Mouse (Mus musculus) liver, embryonic 14.5 days (tissue): ENCODE data around the gene Sec14l3. TPM values are rescaled to one million over a fixed set of nuclear protein-coding genes. Genes with fewer than 3 reads are reported as not detected.

Experiments used
- ATAC-seq: fragments of 200-750 bp; cut with Nextera tagmentation; 2 replicates; pipeline ENCODE4 v1.8.0; 2017; ENCODE audit warnings: moderate number of reproducible peaks, mild to moderate bottlenecking, moderate library complexity; ENCODE audit not compliant: insufficient read depth
- DNase-seq, 3 experiments: peaks; one replicate each; pipeline ENCODE4 v3.0.0-alpha.2; 2012 to 2013; ENCODE audit warnings: low read depth in 3 of 3, low spot score in 3 of 3
- H3K27ac ChIP-seq: fragments of 300-500 bp; sonication (generic); 2 replicates; pipeline ENCODE4 v1.5.1; 2014; ENCODE audit warnings: moderate library complexity, mild to moderate bottlenecking, control low read depth, inconsistent platforms
- H3K27me3 ChIP-seq: fragments of 300-500 bp; sonication (generic); 2 replicates; pipeline ENCODE4 v1.6.1; 2014; ENCODE audit warnings: mild to moderate bottlenecking, low read length, moderate library complexity; ENCODE audit not compliant: control insufficient read depth, insufficient read depth
- H3K36me3 ChIP-seq: fragments of 300-500 bp; sonication (generic); replicated peaks from 2 replicates; pipeline ENCODE4 v1.6.1; 2014; ENCODE audit warnings: low read depth; ENCODE audit not compliant: control insufficient read depth, insufficient read depth
- H3K4me1 ChIP-seq, 2 experiments: fragments of 200-500 bp in 1 of 2; fragments of 300-500 bp in 1 of 2; sonication (generic) in 1 of 2; replicated peaks; 2 replicates each; pipeline ENCODE4 v1.6.1; 2012 to 2014; ENCODE audit warnings: antibody characterized with exemption in 1 of 2, inconsistent platforms in 1 of 2, low read length in 1 of 2; ENCODE audit not compliant: control insufficient read depth in 2 of 2, insufficient read depth in 2 of 2
- H3K4me2 ChIP-seq: fragments of 300-500 bp; sonication (generic); 2 replicates; pipeline ENCODE4 v1.6.1; 2014; ENCODE audit warnings: low read depth, mild to moderate bottlenecking, control low read depth, moderate library complexity
- H3K4me3 ChIP-seq, 2 experiments: fragments of 200-500 bp in 1 of 2; fragments of 300-500 bp in 1 of 2; sonication (generic) in 1 of 2; 2 replicates each; pipeline ENCODE4 v1.5.1; 2012 to 2014; ENCODE audit warnings: low read depth in 2 of 2, low read length in 2 of 2, mild to moderate bottlenecking in 2 of 2, control low read depth in 1 of 2, inconsistent platforms in 1 of 2, moderate library complexity in 1 of 2; ENCODE audit not compliant: insufficient read depth in 1 of 2
- H3K9ac ChIP-seq: fragments of 300-500 bp; sonication (generic); replicated peaks from 2 replicates; pipeline ENCODE4 v1.6.1; 2014; ENCODE audit warnings: mild to moderate bottlenecking, control low read depth, moderate library complexity
- H3K9me3 ChIP-seq: fragments of 300-500 bp; sonication (generic); 2 replicates; pipeline ENCODE4 v1.6.1; 2016; ENCODE audit warnings: low read length, mixed read lengths; ENCODE audit not compliant: control insufficient read depth
- CTCF ChIP-seq: IDR thresholded peaks from 2 replicates; pipeline ENCODE4 v1.5.1; 2016; ENCODE audit warnings: antibody characterized with exemption, low read depth, control low read depth
- EP300 ChIP-seq: IDR thresholded peaks from 2 replicates; pipeline ENCODE4 v1.6.1; 2016; ENCODE audit warnings: antibody characterized with exemption, low read depth
- WGBS: fragments of 180-500 bp; shearing (Covaris S2); extraction: QIAGEN DNeasy Blood & Tissue Kit; methylation state at CpG from one replicate; pipeline ENCODE4 v1.1.7; 2014; ENCODE audit not compliant: insufficient replicate concordance; 5-methylcytosine and 5-hydroxymethylcytosine counted together
- polyA plus RNA-seq, 2 experiments: library from polyadenylated mRNA; depleted of rRNA in 1 of 2; stranded (reverse) in 1 of 2; unstranded in 1 of 2; fragments of >200 nt; fragmentation: Nextera tagmentation in 1 of 2; extraction: Ambion mirVana in 1 of 2; gene quantifications; 2 replicates each; pipeline versions ENCODE4 v1.2.1 to v1.2.3; 2012 to 2014

The Sec14l3 gene
- polyA plus RNA-seq, 2 experiments = not detected

DNA sequence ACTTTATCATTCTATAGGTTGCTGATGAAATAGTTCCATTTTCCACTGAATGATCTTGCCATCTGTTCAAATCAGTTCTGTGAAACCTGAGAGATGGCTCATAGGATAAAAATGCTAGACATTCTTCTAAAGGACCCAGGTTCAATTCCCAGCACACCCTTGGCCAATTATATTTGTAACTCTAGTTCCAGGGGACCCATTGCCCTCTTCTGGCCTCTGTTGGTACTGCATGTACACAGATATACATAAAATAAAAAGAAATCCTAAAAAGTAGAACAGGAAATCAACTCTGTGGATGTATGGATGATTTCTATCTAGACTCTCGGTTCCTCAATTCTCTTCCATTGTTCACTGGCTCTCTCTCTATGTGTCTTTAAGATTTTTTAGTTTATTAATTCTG is 62.4 kb downstream of the Sec14l3 start:
- Histone ChIP-seq H3K4me3 (no peak overlapping the region), H3K4me2 (no peak overlapping the region), H3K4me1 (peaks cover 7 to 25% of the 10 kb centered on the region in 2 experiments), H3K9me3 (no peaks in the 10 kb centered on the region; the same call in 1 of the 2 replicates), H3K9ac (no peak overlapping the region), H3K27ac (no peak overlapping the region), H3K36me3 (no peaks in the 10 kb centered on the region), H3K27me3 (no peaks in the 10 kb centered on the region)
- ATAC-seq = no peak
- WGBS = 69% methylated on average over 1 of the region's 1 CpGs
- no peak for DNase-seq
- TF ChIP-seq EP300 = no peak
- peak; percentile 45 for TF ChIP-seq CTCF

Other genes with a start within 250 kb of the Sec14l3 start
- gene Osbp2, start 200.9 kb upstream of the Sec14l3 start, polyA plus RNA-seq (2012; rRNA removed) = 0.03 and 0.40 TPM in 2 replicates
- gene Osbp2, start 200.9 kb upstream of the Sec14l3 start, polyA plus RNA-seq (2014; fragmentation: Nextera tagmentation; extraction: Ambion mirVana) = 0.05 and 0.18 TPM in 2 replicates
- 0.02 and 0.06 TPM in 2 replicates for gene 4921536K21Rik, start 169.7 kb upstream of the Sec14l3 start, polyA plus RNA-seq (2012; rRNA removed)
- not detected in 2 replicates for gene 4921536K21Rik, start 169.7 kb upstream of the Sec14l3 start, polyA plus RNA-seq (2014; fragmentation: Nextera tagmentation; extraction: Ambion mirVana)
- 0.15 and 0.16 TPM in 2 replicates for gene Dusp18, start 169.6 kb upstream of the Sec14l3 start, polyA plus RNA-seq (2012; rRNA removed)
- 0.20 and 0.27 TPM in 2 replicates for gene Dusp18, start 169.6 kb upstream of the Sec14l3 start, polyA plus RNA-seq (2014; fragmentation: Nextera tagmentation; extraction: Ambion mirVana)
- gene Slc35e4, start 150.2 kb upstream of the Sec14l3 start, polyA plus RNA-seq (2012; rRNA removed) = 0.22 and 0.31 TPM in 2 replicates
- gene Slc35e4, start 150.2 kb upstream of the Sec14l3 start, polyA plus RNA-seq (2014; fragmentation: Nextera tagmentation; extraction: Ambion mirVana) = 0.33 and 0.37 TPM in 2 replicates
- gene Tcn2, start 132.7 kb upstream of the Sec14l3 start, polyA plus RNA-seq (2012; rRNA removed) = 14.6 and 16.7 TPM in 2 replicates
- gene Tcn2, start 132.7 kb upstream of the Sec14l3 start, polyA plus RNA-seq (2014; fragmentation: Nextera tagmentation; extraction: Ambion mirVana) = 16.3 and 17.5 TPM in 2 replicates
- gene Pes1, start 100.9 kb upstream of the Sec14l3 start, polyA plus RNA-seq (2012; rRNA removed) = 29.4 and 35.4 TPM in 2 replicates
- gene Pes1, start 100.9 kb upstream of the Sec14l3 start, polyA plus RNA-seq (2014; fragmentation: Nextera tagmentation; extraction: Ambion mirVana) = 33.1 and 34.2 TPM in 2 replicates
- gene 4930556J24Rik, start 88.1 kb upstream of the Sec14l3 start, polyA plus RNA-seq (2012; rRNA removed) = not detected in 2 replicates
- gene 4930556J24Rik, start 88.1 kb upstream of the Sec14l3 start, polyA plus RNA-seq (2014; fragmentation: Nextera tagmentation; extraction: Ambion mirVana) = not detected in 2 replicates
- gene Gal3st1, start 81.2 kb upstream of the Sec14l3 start, polyA plus RNA-seq (2012; rRNA removed) = 0.87 and 1.5 TPM in 2 replicates
- gene Gal3st1, start 81.2 kb upstream of the Sec14l3 start, polyA plus RNA-seq (2014; fragmentation: Nextera tagmentation; extraction: Ambion mirVana) = 0.65 and 1.00 TPM in 2 replicates
- 0.93 and 1.1 TPM in 2 replicates for gene Sec14l4, start 33.4 kb upstream of the Sec14l3 start, polyA plus RNA-seq (2012; rRNA removed)
- 1.6 and 2.1 TPM in 2 replicates for gene Sec14l4, start 33.4 kb upstream of the Sec14l3 start, polyA plus RNA-seq (2014; fragmentation: Nextera tagmentation; extraction: Ambion mirVana)
- 13.3 and 16.7 TPM in 2 replicates for gene Mtfp1, start 30.6 kb downstream of the Sec14l3 start, polyA plus RNA-seq (2012; rRNA removed)
- 20.6 and 22.5 TPM in 2 replicates for gene Mtfp1, start 30.6 kb downstream of the Sec14l3 start, polyA plus RNA-seq (2014; fragmentation: Nextera tagmentation; extraction: Ambion mirVana)
- gene Sec14l2, start 58.6 kb downstream of the Sec14l3 start, polyA plus RNA-seq (2012; rRNA removed) = 6.9 and 9.5 TPM in 2 replicates
- 4.5 and 6.0 TPM in 2 replicates for gene Sec14l2, start 58.6 kb downstream of the Sec14l3 start, polyA plus RNA-seq (2014; fragmentation: Nextera tagmentation; extraction: Ambion mirVana)
- gene Rnf215, start 70.4 kb downstream of the Sec14l3 start, polyA plus RNA-seq (2012; rRNA removed) = 4.8 and 5.1 TPM in 2 replicates
- 4.3 and 6.2 TPM in 2 replicates for gene Rnf215, start 70.4 kb downstream of the Sec14l3 start, polyA plus RNA-seq (2014; fragmentation: Nextera tagmentation; extraction: Ambion mirVana)
- 0.88 and 0.97 TPM in 2 replicates for gene Ccdc157, start 95.5 kb downstream of the Sec14l3 start, polyA plus RNA-seq (2012; rRNA removed)
- 0.32 and 0.47 TPM in 2 replicates for gene Ccdc157, start 95.5 kb downstream of the Sec14l3 start, polyA plus RNA-seq (2014; fragmentation: Nextera tagmentation; extraction: Ambion mirVana)
- gene Sf3a1, start 95.5 kb downstream of the Sec14l3 start, polyA plus RNA-seq (2012; rRNA removed) = 16.4 and 18.6 TPM in 2 replicates
- 23.5 and 24.2 TPM in 2 replicates for gene Sf3a1, start 95.5 kb downstream of the Sec14l3 start, polyA plus RNA-seq (2014; fragmentation: Nextera tagmentation; extraction: Ambion mirVana)
- 5.3 and 6.2 TPM in 2 replicates for gene Tbc1d10a, start 121.9 kb downstream of the Sec14l3 start, polyA plus RNA-seq (2012; rRNA removed)
- gene Tbc1d10a, start 121.9 kb downstream of the Sec14l3 start, polyA plus RNA-seq (2014; fragmentation: Nextera tagmentation; extraction: Ambion mirVana) = 2.6 and 3.4 TPM in 2 replicates
- gene Castor1, start 153.4 kb downstream of the Sec14l3 start, polyA plus RNA-seq (2012; rRNA removed) = 1.0 and 1.1 TPM in 2 replicates
- gene Castor1, start 153.4 kb downstream of the Sec14l3 start, polyA plus RNA-seq (2014; fragmentation: Nextera tagmentation; extraction: Ambion mirVana) = 1.4 and 1.5 TPM in 2 replicates
- gene Osm, start 171.6 kb downstream of the Sec14l3 start, polyA plus RNA-seq (2012; rRNA removed) = 0.85 and 0.88 TPM in 2 replicates
- gene Osm, start 171.6 kb downstream of the Sec14l3 start, polyA plus RNA-seq (2014; fragmentation: Nextera tagmentation; extraction: Ambion mirVana) = 0.34 and 0.41 TPM in 2 replicates
- gene Lif, start 192.7 kb downstream of the Sec14l3 start, polyA plus RNA-seq (2012; rRNA removed) = 0.02 TPM in 1 of 2 replicates, not detected in the other
- gene Lif, start 192.7 kb downstream of the Sec14l3 start, polyA plus RNA-seq (2014; fragmentation: Nextera tagmentation; extraction: Ambion mirVana) = not detected in 2 replicates